ENCODE assay signal across 23 mouse cellular contexts in genomic region chr14:33203777-33204176, GRCm38 (mm10). TPM values are rescaled to one million over a fixed set of nuclear protein-coding genes. Genes with fewer than 3 reads are reported as not detected.
DNase-seq lines count a peak whose midpoint lies in the region; ATAC-seq and TF ChIP-seq lines count a peak whose summit lies in the region.
"Had no signal": no experiment of that assay in that cellular context is flagged by ENCODE, and none has a peak within 500 bp of the region (broad histone marks: within the 10 kb centered on the region; RNA-seq: fewer than 3 reads in every experiment).

No protein-coding gene starts in this region.

- H3K9ac ChIP-seq in liver, postnatal 0 days (replicated peaks) = no peak overlapping the region
- no peak overlapping the region for H3K9ac ChIP-seq in liver, embryonic 12.5 days
- no peak overlapping the region for H3K9ac ChIP-seq in MEL (ENCODE audit: control insufficient read depth, low read depth, low read length, poor library complexity, severe bottlenecking)
- no peak overlapping the region for H3K9ac ChIP-seq in midbrain, embryonic 13.5 days (replicated peaks)
- H3K9ac ChIP-seq: embryonic facial prominence, embryonic 15.5 days; forebrain, embryonic 15.5 days; heart, embryonic 15.5 days; hindbrain, embryonic 14.5 days had no signal

- WGBS in liver, postnatal 0 days (ENCODE audit: insufficient replicate concordance) = 61% methylated on average over 14 of the region's 14 CpGs
- 65% methylated on average over 14 of the region's 14 CpGs for WGBS in liver, embryonic 12.5 days (ENCODE audit: insufficient replicate concordance)
- 91% methylated on average over 14 of the region's 14 CpGs for WGBS in midbrain, embryonic 13.5 days

- no peak for TF ChIP-seq CTCF in liver, postnatal 0 days (IDR thresholded peaks at IDR 0.05; ENCODE audit: low read depth)
- TF ChIP-seq CTCF in MEL (IDR thresholded peaks at IDR 0.05 in 2 of 3, conservative IDR thresholded peaks at IDR 0.05 in 1 of 3; ENCODE audit: control insufficient read depth in 1 of 3, insufficient read depth in 1 of 3, low read depth in 2 of 3, low read length in 3 of 3, poor library complexity in 1 of 3, severe bottlenecking in 1 of 3) = no peak

- H3K4me2 ChIP-seq in liver, postnatal 0 days (ENCODE audit: low read depth, low read length) = no peak overlapping the region
- no peak overlapping the region for H3K4me2 ChIP-seq in liver, embryonic 12.5 days
- no peak overlapping the region for H3K4me2 ChIP-seq in midbrain, embryonic 13.5 days (replicated peaks)
- H3K4me2 ChIP-seq: embryonic facial prominence, embryonic 15.5 days; forebrain, embryonic 15.5 days; heart, embryonic 11.5 days; heart, embryonic 15.5 days; hindbrain, embryonic 14.5 days had no signal

- H3K4me1 ChIP-seq in liver, postnatal 0 days (ENCODE audit: insufficient read depth) = no peaks in the 10 kb centered on the region
- H3K4me1 ChIP-seq in liver, embryonic 12.5 days = peaks cover 3% of the 10 kb centered on the region; the same call in 1 of the 2 replicates
- H3K4me1 ChIP-seq in MEL (ENCODE audit: control insufficient read depth in 1 of 2, insufficient read depth in 2 of 2, low read length in 2 of 2) = peaks cover 0 to 17% of the 10 kb centered on the region in 2 experiments; a peak in 3 of 4 replicates
- no peaks in the 10 kb centered on the region for H3K4me1 ChIP-seq in midbrain, embryonic 13.5 days (replicated peaks)
- H3K4me1 ChIP-seq: embryonic facial prominence, embryonic 15.5 days; forebrain, embryonic 15.5 days; heart, embryonic 15.5 days had no signal

- TF ChIP-seq EP300 in liver, postnatal 0 days (IDR thresholded peaks at IDR 0.05; ENCODE audit: low read depth) = no peak
- no peak for TF ChIP-seq EP300 in MEL (IDR thresholded peaks at IDR 0.05; ENCODE audit: low read depth in 1 of 2, low read length in 2 of 2)

- ATAC-seq in liver, postnatal 0 days = peak; percentile 15; the same call in 1 of the 2 replicates
- ATAC-seq in liver, embryonic 12.5 days = no peak
- ATAC-seq in granulocyte monocyte progenitor cell, adult 5-6 weeks (replicated peaks; ENCODE audit: poor library complexity, severe bottlenecking) = peak; percentile 79
- peak; percentile 74 for ATAC-seq in monocyte, adult 5-6 weeks (replicated peaks; ENCODE audit: insufficient number of reproducible peaks, low FRiP score, low TSS enrichment, poor library complexity, severe bottlenecking)
- no peak for ATAC-seq in midbrain, embryonic 13.5 days
- no peak for ATAC-seq in activated CD4-positive, CD25-positive, alpha-beta regulatory T cell, adult 4 months
- ATAC-seq: CD4-positive, CD25-positive, alpha-beta regulatory T cell, adult 4 months; forebrain, embryonic 15.5 days; intestine, embryonic 16.5 days had no signal

- no peak for TF ChIP-seq RAD21 in MEL (IDR thresholded peaks at IDR 0.05; ENCODE audit: low read depth, low read length)

- H3K27me3 ChIP-seq in liver, postnatal 0 days (ENCODE audit: insufficient read depth, low read length) = no peaks in the 10 kb centered on the region
- no peaks in the 10 kb centered on the region for H3K27me3 ChIP-seq in liver, embryonic 12.5 days (replicated peaks)
- no peaks in the 10 kb centered on the region for H3K27me3 ChIP-seq in MEL (ENCODE audit: control insufficient read depth in 1 of 2, insufficient read depth in 2 of 2, low read length in 2 of 2)
- no peaks in the 10 kb centered on the region for H3K27me3 ChIP-seq in midbrain, embryonic 13.5 days
- H3K27me3 ChIP-seq: embryonic facial prominence, embryonic 15.5 days; forebrain, embryonic 15.5 days; heart, embryonic 15.5 days had no signal

- H3K79me2 ChIP-seq in MEL (ENCODE audit: control insufficient read depth, insufficient read depth, low read length, poor library complexity) = no peaks in the 10 kb centered on the region

- no peak for TF ChIP-seq POLR2A in MEL (IDR thresholded peaks at IDR 0.05; ENCODE audit: control insufficient read depth in 1 of 2, insufficient read depth in 1 of 2, low read depth in 1 of 2, low read length in 2 of 2, poor library complexity in 1 of 2)

- no peak overlapping the region for H3K27ac ChIP-seq in liver, postnatal 0 days (ENCODE audit: low read depth)
- H3K27ac ChIP-seq in liver, embryonic 12.5 days = no peak overlapping the region
- H3K27ac ChIP-seq in MEL (ENCODE audit: control insufficient read depth, low read depth, low read length) = no peak overlapping the region
- no peak overlapping the region for H3K27ac ChIP-seq in midbrain, embryonic 13.5 days
- H3K27ac ChIP-seq: embryonic facial prominence, embryonic 15.5 days; forebrain, embryonic 15.5 days; heart, embryonic 15.5 days; hindbrain, embryonic 10.5 days; hindbrain, embryonic 14.5 days had no signal

- DNase-seq in liver, postnatal 0 days = no peak
- DNase-seq in MEL (ENCODE audit: low read depth, low spot score) = peak; percentile 17
- DNase-seq: adrenal gland, postnatal 25 days; B cell, adult 2 months; cerebellum, adult 2 months; cerebellum, postnatal 10 days; embryo, embryonic 11 days; gastrocnemius, postnatal 14 days had no signal

- no peaks in the 10 kb centered on the region for H3K36me3 ChIP-seq in liver, postnatal 0 days (replicated peaks; ENCODE audit: insufficient read depth, low read length)
- H3K36me3 ChIP-seq in liver, embryonic 12.5 days = no peaks in the 10 kb centered on the region
- peaks cover 0 to 3% of the 10 kb centered on the region in 2 experiments; a peak in 2 of 4 replicates for H3K36me3 ChIP-seq in MEL (ENCODE audit: control insufficient read depth in 1 of 2, insufficient read depth in 2 of 2, low read length in 2 of 2)
- no peaks in the 10 kb centered on the region for H3K36me3 ChIP-seq in midbrain, embryonic 13.5 days
- H3K36me3 ChIP-seq: embryonic facial prominence, embryonic 15.5 days; forebrain, embryonic 15.5 days; G1E; heart, embryonic 15.5 days; hindbrain, embryonic 10.5 days had no signal

- H3K4me3 ChIP-seq in liver, postnatal 0 days (ENCODE audit: low read depth, low read length) = no peak overlapping the region
- H3K4me3 ChIP-seq in liver, embryonic 12.5 days = no peak overlapping the region
- no peak overlapping the region for H3K4me3 ChIP-seq in MEL (ENCODE audit: control insufficient read depth in 1 of 2, insufficient read depth in 1 of 2, low read depth in 2 of 2, low read length in 2 of 2)
- H3K4me3 ChIP-seq in midbrain, embryonic 13.5 days (replicated peaks) = no peak overlapping the region
- H3K4me3 ChIP-seq: embryonic facial prominence, embryonic 15.5 days; erythroblast, embryonic 14.5 days; forebrain, embryonic 15.5 days; heart, embryonic 15.5 days; hindbrain, embryonic 10.5 days had no signal

- H3K9me3 ChIP-seq in liver, postnatal 0 days (ENCODE audit: low read length) = no peaks in the 10 kb centered on the region
- no peaks in the 10 kb centered on the region for H3K9me3 ChIP-seq in liver, embryonic 12.5 days (replicated peaks)
- H3K9me3 ChIP-seq in MEL (replicated peaks; ENCODE audit: insufficient read depth, low read length) = no peaks in the 10 kb centered on the region
- H3K9me3 ChIP-seq in midbrain, embryonic 13.5 days = no peaks in the 10 kb centered on the region
- H3K9me3 ChIP-seq: embryonic facial prominence, embryonic 15.5 days; forebrain, embryonic 15.5 days; heart, embryonic 15.5 days; hindbrain, embryonic 10.5 days had no signal

TF ChIP-seq in MEL, 35 proteins besides CTCF, POLR2A, EP300 and RAD21 (continues in another document):
- TF ChIP-seq UBTF (IDR thresholded peaks at IDR 0.05; ENCODE audit: borderline replicate concordance, insufficient read depth, low read depth, low read length) = no peak
- TF ChIP-seq POLR2AphosphoS2 (IDR thresholded peaks at IDR 0.05; ENCODE audit: low read length) = no peak
- TF ChIP-seq TAL1 (IDR thresholded peaks at IDR 0.05; ENCODE audit: low read length) = no peak
- TF ChIP-seq ZC3H11A (IDR thresholded peaks at IDR 0.05; ENCODE audit: low read depth, low read length) = no peak
- no peak for TF ChIP-seq RCOR1 (IDR thresholded peaks at IDR 0.05; ENCODE audit: low read depth, low read length)
- TF ChIP-seq MEF2A (IDR thresholded peaks at IDR 0.05; ENCODE audit: extremely low read depth, insufficient replicate concordance, low read depth, low read length, poor library complexity, severe bottlenecking) = no peak
- no peak for TF ChIP-seq ZMIZ1 (IDR thresholded peaks at IDR 0.05; ENCODE audit: low read depth, low read length)
- no peak for TF ChIP-seq SIN3A (IDR thresholded peaks at IDR 0.05; ENCODE audit: low read length)
- no peak for TF ChIP-seq MAFK (IDR thresholded peaks at IDR 0.05; ENCODE audit: borderline replicate concordance, low read depth, low read length)
- TF ChIP-seq GABPA (IDR thresholded peaks at IDR 0.05; ENCODE audit: low read depth, low read length) = no peak
- no peak for TF ChIP-seq USF1 (IDR thresholded peaks at IDR 0.05; ENCODE audit: low read depth, low read length)

RNA-seq across cellular contexts. Expression of gene Arhgap22, which starts 10.0 kb away (rescaled TPM):
- 0.73 and 1.0 TPM in 2 replicates for polyA plus RNA-seq in liver, postnatal 0 days (2015; fragmentation: Nextera tagmentation; extraction: Ambion mirVana)
- 4.6 and 6.8 TPM in 2 replicates for polyA plus RNA-seq in liver, embryonic 12.5 days (2016; fragmentation: Nextera tagmentation; extraction: Ambion mirVana)
- 0.07 TPM in 1 of 2 replicates, not detected in the other for total RNA-seq in MEL (2012; rRNA removed)
- under 1 TPM in 1 of 2 experiments, not detected in 1; 0.11 TPM for polyA plus RNA-seq in MEL (2012; ENCODE audit: insufficient read depth in 1 of 2, insufficient read length in 2 of 2, low read depth in 1 of 2, low replicate concordance in 2 of 2, missing spikeins in 1 of 2)
- total RNA-seq in granulocyte monocyte progenitor cell, adult 5-6 weeks (2014; fragmentation: Nextera tagmentation) = 0.47 TPM in 1 of 2 replicates, not detected in the other
- total RNA-seq in granulocyte monocyte progenitor cell, adult 5-6 weeks (2017) = 1.3 TPM in 1 of 2 replicates, not detected in the other
- total RNA-seq in monocyte, adult 5-6 weeks (2017) = 1.6 TPM in 1 of 3 replicates, not detected in the others
- polyA plus RNA-seq in midbrain, embryonic 13.5 days (2015; fragmentation: Nextera tagmentation; extraction: Ambion mirVana) = 0.44 and 0.48 TPM in 2 replicates
- under 1 TPM in 1 of 2 experiments, not detected in 1; 0.30 TPM for polyA plus RNA-seq in activated CD4-positive, CD25-positive, alpha-beta regulatory T cell, adult 4 months (2017; shearing (Covaris generic))
- polyA plus RNA-seq: CD4-positive, CD25-positive, alpha-beta regulatory T cell, adult 4 months; G1E had no signal

RNA-seq across cellular contexts. Expression of gene Wdfy4, which starts 18.5 kb away (rescaled TPM):
- 1.6 and 2.6 TPM in 2 replicates for polyA plus RNA-seq in liver, postnatal 0 days (2015; fragmentation: Nextera tagmentation; extraction: Ambion mirVana)
- 1.6 and 2.1 TPM in 2 replicates for polyA plus RNA-seq in liver, embryonic 12.5 days (2016; fragmentation: Nextera tagmentation; extraction: Ambion mirVana)
- 25.0 and 27.0 TPM in 2 replicates for total RNA-seq in MEL (2012; rRNA removed)
- 10 to 100 TPM; 30.9 to 34.8 TPM for polyA plus RNA-seq in MEL (2012; ENCODE audit: insufficient read depth in 1 of 2, insufficient read length in 2 of 2, low read depth in 1 of 2, low replicate concordance in 2 of 2, missing spikeins in 1 of 2)
- total RNA-seq in granulocyte monocyte progenitor cell, adult 5-6 weeks (2014; fragmentation: Nextera tagmentation) = 84.9 and 95.4 TPM in 2 replicates
- total RNA-seq in granulocyte monocyte progenitor cell, adult 5-6 weeks (2017) = 52.9 and 61.4 TPM in 2 replicates
- total RNA-seq in monocyte, adult 5-6 weeks (2017) = 61.0 to 91.5 TPM (median 84.2 TPM) in 3 replicates
- 0.05 and 0.09 TPM in 2 replicates for polyA plus RNA-seq in midbrain, embryonic 13.5 days (2015; fragmentation: Nextera tagmentation; extraction: Ambion mirVana)
- polyA plus RNA-seq in activated CD4-positive, CD25-positive, alpha-beta regulatory T cell, adult 4 months (2017; shearing (Covaris generic)) = under 1 TPM in 1 of 2 experiments, not detected in 1; 0.84 TPM
- total RNA-seq: G1E had no signal

Comparison
In these comparisons a context has a peak if more than half of its experiments do, and no peak if none do; other contexts are left out.
1. ATAC-seq: peak in liver, postnatal 0 days (single experiment), granulocyte monocyte progenitor cell, adult 5-6 weeks (single experiment) and monocyte, adult 5-6 weeks (single experiment); none in liver, embryonic 12.5 days (single experiment), midbrain, embryonic 13.5 days (single experiment) and activated CD4-positive, CD25-positive, alpha-beta regulatory T cell, adult 4 months (single experiment).